Mouse (Mus musculus) forebrain, embryonic 14.5 days (tissue): ENCODE measurements around the gene Nfx1. TPM values are rescaled to one million over a fixed set of nuclear protein-coding genes. Genes with fewer than 3 reads are reported as not detected.

Experiments used
- ATAC-seq: fragments of 200-750 bp; cut with Nextera tagmentation; 2 replicates; pipeline ENCODE4 v1.8.0; 2017; ENCODE audit warnings: mild to moderate bottlenecking, moderate library complexity
- DNase-seq: peaks from one replicate; pipeline ENCODE4 v3.0.0-alpha.2; 2015; ENCODE audit warnings: low spot score
- H3K27ac ChIP-seq: fragments of 300-500 bp; sonication (generic); 2 replicates; pipeline ENCODE4 v1.5.1; 2014; ENCODE audit warnings: low read depth, mild to moderate bottlenecking, control low read depth, low read length, moderate library complexity
- H3K27me3 ChIP-seq: fragments of 300-500 bp; sonication (generic); replicated peaks from 2 replicates; pipeline ENCODE4 v1.6.1; 2014; ENCODE audit warnings: low read length, control low read depth, mixed read lengths; ENCODE audit not compliant: control insufficient read depth, insufficient read depth
- H3K36me3 ChIP-seq: fragments of 300-500 bp; sonication (generic); 2 replicates; pipeline ENCODE4 v1.6.1; 2014; ENCODE audit warnings: low read length, control low read depth; ENCODE audit not compliant: control insufficient read depth, insufficient read depth
- H3K4me1 ChIP-seq: fragments of 300-500 bp; sonication (generic); 2 replicates; pipeline ENCODE4 v1.6.1; 2014; ENCODE audit warnings: antibody characterized with exemption, low read length, control low read depth; ENCODE audit not compliant: control insufficient read depth, insufficient read depth
- H3K4me2 ChIP-seq: fragments of 300-500 bp; sonication (generic); 2 replicates; pipeline ENCODE4 v1.6.1; 2014; ENCODE audit warnings: mild to moderate bottlenecking, control low read depth, low read length
- H3K4me3 ChIP-seq: fragments of 300-500 bp; sonication (generic); 2 replicates; pipeline ENCODE4 v1.5.1; 2014; ENCODE audit warnings: low read depth, low read length, control low read depth
- H3K9ac ChIP-seq: fragments of 300-500 bp; sonication (generic); 2 replicates; pipeline ENCODE4 v1.6.1; 2014; ENCODE audit warnings: mild to moderate bottlenecking, low read length, control low read depth, moderate library complexity
- H3K9me3 ChIP-seq: fragments of 300-500 bp; sonication (generic); replicated peaks from 2 replicates; pipeline ENCODE4 v1.6.1; 2016; ENCODE audit warnings: low read length, control low read depth, mixed read lengths; ENCODE audit not compliant: control insufficient read depth
- WGBS: fragments of 180-500 bp; shearing (Covaris S2); extraction: QIAGEN DNeasy Blood & Tissue Kit; methylation state at CpG from one replicate; pipeline ENCODE4 v1.1.7; 2014; 5-methylcytosine and 5-hydroxymethylcytosine counted together
- polyA plus RNA-seq: library from polyadenylated mRNA; unstranded; fragments of >200 nt; fragmentation: Nextera tagmentation; extraction: Ambion mirVana; gene quantifications from 2 replicates; pipeline ENCODE4 v1.2.1, GENCODE M21; 2014

Gene Nfx1
- polyA plus RNA-seq, 1 experiment from 2014 or later, result 75.9 TPM

DNA sequence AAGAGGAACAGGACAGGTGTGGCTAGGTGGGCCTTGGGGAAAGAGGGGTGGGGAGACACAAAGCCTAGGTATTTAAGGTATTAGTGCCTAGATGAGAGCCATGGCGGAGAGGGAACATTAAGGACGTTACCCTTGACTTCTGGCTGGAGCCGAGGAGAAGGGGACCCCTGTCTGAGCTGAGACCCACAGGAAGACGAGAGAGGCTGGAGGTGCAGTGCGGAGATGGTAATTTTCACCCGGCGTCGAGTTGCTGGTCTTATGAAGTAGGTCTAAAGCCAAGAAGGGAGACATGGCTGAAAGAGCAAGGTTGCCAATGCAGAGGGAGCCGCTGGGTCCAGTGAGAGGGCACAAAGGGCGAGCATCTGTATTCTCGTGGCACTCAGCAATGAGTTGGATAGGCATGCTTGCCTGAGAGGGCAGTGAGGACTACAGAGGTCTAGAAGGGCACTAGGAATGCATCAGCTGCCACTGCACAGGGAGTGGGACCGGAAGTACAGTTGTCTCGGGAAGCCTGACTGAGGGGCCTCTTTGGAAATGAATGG lies 75.6 kb downstream of the Nfx1 start:
- H3K27ac ChIP-seq, result no peak overlapping the region
- 83% methylated on average over 13 of the region's 13 CpGs for WGBS
- DNase-seq (no peak), ATAC-seq (no peak)
- no peaks in the 10 kb centered on the region for H3K27me3 ChIP-seq
- no peaks in the 10 kb centered on the region for H3K36me3 ChIP-seq
- no peak overlapping the region for H3K4me3 ChIP-seq
- no peaks in the 10 kb centered on the region for H3K4me1 ChIP-seq
- H3K9ac ChIP-seq, result no peak overlapping the region
- H3K9me3 ChIP-seq, result no peaks in the 10 kb centered on the region
- no peak overlapping the region for H3K4me2 ChIP-seq

DNA sequence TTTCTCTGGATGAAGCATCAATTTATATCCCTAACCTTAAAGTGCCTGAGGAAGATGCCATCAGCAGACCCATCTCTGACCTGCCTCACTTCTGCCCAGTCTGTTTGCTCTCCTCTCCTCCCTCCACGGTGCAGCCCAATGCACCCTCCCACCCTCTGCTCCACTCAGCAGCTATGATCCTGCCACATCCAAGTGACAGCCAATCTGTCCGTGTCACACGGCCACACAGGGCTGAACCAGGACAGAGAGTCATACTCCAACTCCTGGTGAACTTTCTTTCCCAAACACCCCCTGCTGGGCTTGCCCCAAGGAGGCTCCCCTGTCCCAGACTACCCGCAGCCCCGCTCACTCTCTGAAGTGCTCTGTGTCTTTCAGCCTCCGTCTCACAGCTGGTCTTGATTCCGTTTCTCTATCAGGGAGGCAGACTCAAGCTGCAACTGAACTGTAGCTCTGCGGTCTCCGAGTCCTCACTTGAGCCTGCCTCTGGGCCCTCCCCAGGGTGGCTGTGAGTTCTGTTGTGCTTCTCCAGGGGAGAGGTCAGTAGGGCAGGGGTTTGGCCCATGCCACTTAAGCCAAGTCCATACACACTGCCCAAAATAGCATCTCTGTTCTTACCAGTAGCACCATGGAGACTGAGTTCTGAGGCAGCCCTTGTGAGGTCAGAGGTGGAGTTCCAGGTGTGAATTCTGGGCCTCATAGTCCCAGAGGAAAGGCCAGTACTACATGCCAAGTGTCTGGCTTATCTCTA lies 77.0 kb downstream of the Nfx1 start, which contains the start of gene Aqp7:
Gene Aqp7, minus strand, starts transcription at position 616 of the 748 bp plus-strand sequence.
- Histone ChIP-seq H3K36me3 (no peaks in the 10 kb centered on the region), H3K9ac (no peak within 1 kb of the TSS), H3K9me3 (no peaks in the 10 kb centered on the region), H3K27me3 (no peaks in the 10 kb centered on the region), H3K4me3 (no peak within 1 kb of the TSS), H3K4me1 (no peaks in the 10 kb centered on the region), H3K27ac (no peak within 1 kb of the TSS), H3K4me2 (no peak within 1 kb of the TSS)
- DNase-seq (no peak), ATAC-seq (no peak)
- WGBS, result 59% methylated on average over 9 of the region's 9 CpGs

GRCm38 (mm10) chr4:41048926-41049325 lies 78.2 kb downstream of the Nfx1 start:
- ATAC-seq, result no peak

DNA sequence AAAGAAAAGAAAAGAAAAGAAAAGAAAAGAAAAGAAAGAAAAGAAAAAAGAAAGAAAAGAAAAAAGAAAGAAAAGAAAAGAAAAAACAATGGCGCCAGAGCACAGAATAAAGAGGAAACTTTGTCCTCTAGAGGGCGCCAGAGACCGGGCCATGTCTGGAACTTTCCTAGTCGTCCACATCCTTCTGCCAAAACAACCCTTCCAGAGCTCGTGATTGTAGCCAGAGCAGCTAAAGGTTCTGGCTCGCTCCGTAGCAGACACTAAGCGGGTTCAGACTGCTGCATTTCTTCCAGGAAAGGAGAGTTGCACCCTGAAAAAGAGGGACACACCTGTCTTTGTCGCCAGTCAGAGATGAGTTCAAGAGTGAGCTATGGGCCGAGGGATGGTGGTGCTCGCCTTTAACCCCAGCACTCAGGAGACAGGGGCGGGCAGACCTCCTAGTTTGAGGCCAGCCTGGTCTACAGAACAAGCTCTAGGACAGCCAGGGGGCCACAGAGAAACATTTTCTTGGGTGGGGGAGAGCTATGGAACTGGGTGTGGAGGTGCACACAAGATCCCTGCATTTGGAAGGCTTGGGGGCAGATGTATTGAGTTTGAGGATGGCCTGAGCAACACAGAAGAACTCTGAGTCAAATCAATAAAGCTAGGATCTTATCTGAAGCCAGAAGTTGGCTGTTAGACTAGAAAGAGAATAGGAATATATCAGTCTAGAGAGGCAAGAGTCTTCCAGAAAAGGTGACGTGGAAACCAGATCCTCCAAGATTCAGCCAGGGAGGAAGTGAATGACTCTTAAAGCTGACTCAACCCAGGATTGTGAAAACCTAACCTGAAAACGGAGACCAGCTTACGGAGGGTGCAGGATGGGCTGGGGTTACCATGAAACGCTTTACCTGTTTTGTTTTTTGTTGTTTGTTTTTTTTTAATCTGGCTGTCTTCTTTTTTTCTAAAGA lies 80.3 kb downstream of the Nfx1 start:
- peak; percentile 90 for ATAC-seq

More at GRCm38 (mm10) chr4:41048926-41049325, 78.2 kb downstream of the Nfx1 start:
- no peak overlapping the region for H3K27ac ChIP-seq
- no peaks in the 10 kb centered on the region for H3K9me3 ChIP-seq
- whole genome bisulfite sequencing, result 65% methylated on average over 2 of the region's 2 CpGs
- H3K4me2 ChIP-seq, result no peak overlapping the region
- DNase-seq, result no peak
- no peak overlapping the region for H3K4me3 ChIP-seq
- no peaks in the 10 kb centered on the region for H3K4me1 ChIP-seq
- no peaks in the 10 kb centered on the region for H3K27me3 ChIP-seq
- H3K36me3 ChIP-seq, result no peaks in the 10 kb centered on the region
- no peak overlapping the region for H3K9ac ChIP-seq

GRCm38 (mm10) chr4:41051781-41052180 lies 81.1 kb downstream of the Nfx1 start:
- Histone ChIP-seq H3K27ac (no peak overlapping the region), H3K36me3 (no peaks in the 10 kb centered on the region), H3K4me2 (no peak overlapping the region), H3K9me3 (no peaks in the 10 kb centered on the region), H3K27me3 (no peaks in the 10 kb centered on the region), H3K4me3 (no peak overlapping the region), H3K4me1 (no peaks in the 10 kb centered on the region), H3K9ac (no peak overlapping the region)
- 74% methylated on average over 7 of the region's 7 CpGs for WGBS
- no peak for ATAC-seq
- DNase-seq, result no peak

More for the DNA sequence above, 80.3 kb downstream of the Nfx1 start:
- Histone ChIP-seq H3K4me1 (no peaks in the 10 kb centered on the region), H3K27me3 (no peaks in the 10 kb centered on the region), H3K9ac (peak overlapping the region; percentile 61), H3K36me3 (no peaks in the 10 kb centered on the region), H3K4me3 (no peak overlapping the region), H3K27ac (no peak overlapping the region), H3K4me2 (peak overlapping the region; percentile 45), H3K9me3 (no peaks in the 10 kb centered on the region)
- 36% methylated on average over 16 of the region's 16 CpGs for WGBS
- peak; percentile 95 for DNase-seq

- no peak overlapping the region for H3K4me3 ChIP-seq
- no peak overlapping the region for H3K4me2 ChIP-seq
- H3K27ac ChIP-seq, result no peak overlapping the region
- no peak overlapping the region for H3K9ac ChIP-seq
- WGBS, result 85% methylated on average over 13 of the region's 13 CpGs
- DNase-seq, result no peak
- H3K9me3 ChIP-seq, result no peaks in the 10 kb centered on the region
- H3K4me1 ChIP-seq, result no peaks in the 10 kb centered on the region
- no peak for ATAC-seq
- H3K36me3 ChIP-seq, result no peaks in the 10 kb centered on the region
- no peaks in the 10 kb centered on the region for H3K27me3 ChIP-seq
Measured at GRCm38 (mm10) chr4:41055111-41055510, 84.4 kb downstream of the Nfx1 start.

- no peak overlapping the region for H3K27ac ChIP-seq
- no peak overlapping the region for H3K4me2 ChIP-seq
- H3K9me3 ChIP-seq, result no peaks in the 10 kb centered on the region
- no peak overlapping the region for H3K9ac ChIP-seq
- no peaks in the 10 kb centered on the region for H3K4me1 ChIP-seq
- no peaks in the 10 kb centered on the region for H3K36me3 ChIP-seq
- H3K27me3 ChIP-seq, result no peaks in the 10 kb centered on the region
- 29% methylated on average over 1 of the region's 1 CpGs for WGBS
- ATAC-seq (no peak), DNase-seq (no peak)
- no peak overlapping the region for H3K4me3 ChIP-seq
Measured at GRCm38 (mm10) chr4:41056253-41056652, 85.5 kb downstream of the Nfx1 start.

- Histone ChIP-seq H3K27ac (no peak overlapping the region), H3K9ac (no peak overlapping the region), H3K4me1 (no peaks in the 10 kb centered on the region), H3K36me3 (no peaks in the 10 kb centered on the region), H3K9me3 (no peaks in the 10 kb centered on the region), H3K4me2 (no peak overlapping the region), H3K27me3 (no peaks in the 10 kb centered on the region), H3K4me3 (no peak overlapping the region)
- DNase-seq (no peak), ATAC-seq (no peak)
- WGBS, result 67% methylated on average over 7 of the region's 7 CpGs
Measured at GRCm38 (mm10) chr4:41056742-41057332, 86.1 kb downstream of the Nfx1 start.
